Mouse (Mus musculus) hindbrain, embryonic 12.5 days (tissue): ENCODE data around the gene Mast4. TPM values are rescaled to one million over a fixed set of nuclear protein-coding genes. Genes with fewer than 3 reads are reported as not detected.

Source experiments
- ATAC-seq: fragments of 200-750 bp; cut with Nextera tagmentation; 2 replicates; pipeline ENCODE4 v1.8.0; 2017; ENCODE audit warnings: moderate TSS enrichment; ENCODE audit not compliant: low FRiP score
- H3K27ac ChIP-seq: fragments of 300-500 bp; sonication (generic); 2 replicates; pipeline ENCODE4 v1.5.1; 2016; ENCODE audit warnings: mild to moderate bottlenecking
- H3K27me3 ChIP-seq: fragments of 300-500 bp; sonication (generic); 2 replicates; pipeline ENCODE4 v1.6.1; 2016; ENCODE audit warnings: mild to moderate bottlenecking
- H3K36me3 ChIP-seq: fragments of 300-500 bp; sonication (generic); 2 replicates; pipeline ENCODE4 v1.6.1; 2016; ENCODE audit warnings: mild to moderate bottlenecking
- H3K4me1 ChIP-seq: fragments of 300-500 bp; sonication (generic); 2 replicates; pipeline ENCODE4 v1.6.1; 2016
- H3K4me2 ChIP-seq: fragments of 300-500 bp; sonication (generic); replicated peaks from 2 replicates; pipeline ENCODE4 v1.6.1; 2016; ENCODE audit warnings: mild to moderate bottlenecking
- H3K4me3 ChIP-seq: fragments of 300-500 bp; sonication (generic); 2 replicates; pipeline ENCODE4 v1.5.1; 2016; ENCODE audit warnings: mild to moderate bottlenecking
- H3K9ac ChIP-seq: fragments of 300-500 bp; sonication (generic); 2 replicates; pipeline ENCODE4 v1.6.1; 2016; ENCODE audit warnings: mild to moderate bottlenecking, moderate library complexity
- H3K9me3 ChIP-seq: fragments of 300-500 bp; sonication (generic); replicated peaks from 2 replicates; pipeline ENCODE4 v1.6.1; 2016; ENCODE audit warnings: mild to moderate bottlenecking
- WGBS: fragments of 180-500 bp; shearing (Covaris S2); methylation state at CpG from one replicate; pipeline ENCODE4 v1.1.7; 2016; 5-methylcytosine and 5-hydroxymethylcytosine counted together
- polyA plus RNA-seq: library from polyadenylated mRNA; unstranded; fragments of >200 nt; fragmentation: Nextera tagmentation; extraction: Ambion mirVana; gene quantifications from 2 replicates; pipeline ENCODE4 v1.2.1, GENCODE M21; 2016

Gene Mast4
- polyA plus RNA-seq, 1 experiment from 2014 or later = 38.2 TPM

DNA sequence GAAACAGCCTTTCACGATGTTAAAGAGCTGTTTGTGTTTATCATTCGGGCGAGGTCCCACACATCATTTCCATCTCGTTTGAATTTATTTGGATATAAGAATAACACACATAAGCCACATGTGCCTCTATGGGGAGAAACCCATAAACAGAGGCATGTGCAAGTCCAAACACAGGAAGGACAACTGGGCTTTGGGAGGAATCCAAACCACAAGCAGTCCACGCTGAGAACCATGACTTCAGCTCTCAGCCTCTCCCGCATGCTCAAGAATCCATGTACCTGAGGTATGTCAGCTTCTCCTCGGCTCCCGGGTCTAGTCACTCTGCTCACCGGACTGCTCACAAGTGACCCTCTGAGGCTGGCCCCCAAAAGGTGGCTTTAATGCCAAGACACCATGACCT, 30.5 kb downstream of the Mast4 start:
- Histone ChIP-seq H3K9me3 (no peaks in the 10 kb centered on the region), H3K27me3 (no peaks in the 10 kb centered on the region), H3K4me2 (no peak overlapping the region), H3K4me1 (0 out of 2 replicates have a peak, but pooled peaks cover 4% of the 10 kb centered on the region), H3K36me3 (no peaks in the 10 kb centered on the region), H3K27ac (no peak overlapping the region), H3K9ac (no peak overlapping the region), H3K4me3 (no peak overlapping the region)
- 89% methylated on average over 9 of the region's 9 CpGs for WGBS
- ATAC-seq = no peak

DNA sequence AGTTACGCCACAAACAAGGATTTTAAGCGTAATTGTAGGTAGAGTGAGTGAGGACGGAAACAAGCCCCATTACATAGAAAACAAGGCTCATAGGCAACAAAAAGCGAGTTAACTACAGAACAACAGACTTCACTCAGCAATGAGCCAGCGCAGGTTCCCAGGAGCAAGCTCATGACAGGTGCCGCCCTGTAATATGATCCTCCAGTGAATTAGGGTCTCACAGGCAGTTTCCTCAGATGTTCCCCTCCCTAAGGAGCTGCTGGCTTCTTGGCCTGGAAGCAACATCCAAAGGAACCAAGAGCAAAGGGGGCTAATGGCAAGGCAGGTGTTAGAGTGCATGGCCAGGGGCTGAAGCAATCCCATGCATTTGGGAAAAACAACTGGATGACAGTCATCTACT, 31.8 kb downstream of the Mast4 start:
- H3K9me3 ChIP-seq = no peaks in the 10 kb centered on the region
- WGBS = 50% methylated on average over 6 of the region's 6 CpGs
- H3K4me3 ChIP-seq = no peak overlapping the region

DNA sequence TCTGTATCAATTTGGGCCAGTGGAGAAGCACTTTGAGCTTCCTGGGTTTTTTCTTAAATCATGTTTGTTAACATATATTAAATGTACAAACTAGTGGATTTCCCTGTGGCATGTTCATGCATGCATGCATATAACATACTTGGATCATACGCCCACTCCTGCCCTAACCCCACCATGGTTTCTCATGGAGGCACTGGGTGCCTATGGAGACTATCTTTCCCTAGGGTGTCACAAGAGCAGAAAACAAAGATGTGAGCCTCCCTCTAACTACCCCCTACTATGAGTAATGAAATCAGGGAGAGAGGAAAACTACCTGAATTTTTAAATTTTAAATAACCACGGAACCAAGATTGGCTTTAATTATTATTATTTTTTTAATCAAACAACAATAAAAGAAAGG, 32.2 kb downstream of the Mast4 start:
- Histone ChIP-seq H3K27me3 (no peaks in the 10 kb centered on the region), H3K9ac (no peak overlapping the region), H3K4me3 (no peak overlapping the region), H3K36me3 (no peaks in the 10 kb centered on the region), H3K27ac (no peak overlapping the region), H3K4me1 (0 out of 2 replicates have a peak, but pooled peaks cover 4% of the 10 kb centered on the region), H3K9me3 (no peaks in the 10 kb centered on the region), H3K4me2 (no peak overlapping the region)
- WGBS = 89% methylated on average over 2 of the region's 2 CpGs
- no peak for ATAC-seq

More for the DNA sequence above, 31.8 kb downstream of the Mast4 start:
- H3K27ac ChIP-seq = no peak overlapping the region
- H3K4me1 ChIP-seq = 0 out of 2 replicates have a peak, but pooled peaks cover 4% of the 10 kb centered on the region
- no peak overlapping the region for H3K4me2 ChIP-seq
- no peak overlapping the region for H3K9ac ChIP-seq
- ATAC-seq = no peak
- H3K36me3 ChIP-seq = no peaks in the 10 kb centered on the region
- no peaks in the 10 kb centered on the region for H3K27me3 ChIP-seq

DNA sequence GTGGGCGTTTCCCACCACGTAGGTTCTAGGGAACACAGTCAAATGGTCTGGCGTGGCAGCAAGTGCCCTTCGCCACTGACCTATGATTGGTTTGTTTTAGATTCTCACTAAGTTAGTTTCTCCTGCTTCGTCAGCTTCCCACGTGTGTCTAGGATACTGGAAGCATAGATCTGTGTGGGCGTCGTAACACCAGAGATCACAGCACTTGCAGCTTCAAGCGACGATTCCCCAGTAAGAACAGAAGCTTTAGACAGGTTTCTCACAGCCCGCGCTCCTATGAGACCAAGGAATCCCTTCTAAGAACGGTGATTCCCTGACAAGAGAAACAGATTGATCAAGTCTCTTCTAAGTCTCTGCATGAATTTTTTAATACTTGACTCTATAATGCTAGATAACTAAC, 39.9 kb downstream of the Mast4 start:
- Histone ChIP-seq H3K27ac (no peak overlapping the region), H3K27me3 (no peaks in the 10 kb centered on the region), H3K9ac (no peak overlapping the region), H3K4me2 (no peak overlapping the region), H3K4me3 (no peak overlapping the region), H3K4me1 (no peaks in the 10 kb centered on the region), H3K36me3 (no peaks in the 10 kb centered on the region), H3K9me3 (no peaks in the 10 kb centered on the region)
- ATAC-seq = no peak
- 90% methylated on average over 13 of the region's 13 CpGs for WGBS

DNA sequence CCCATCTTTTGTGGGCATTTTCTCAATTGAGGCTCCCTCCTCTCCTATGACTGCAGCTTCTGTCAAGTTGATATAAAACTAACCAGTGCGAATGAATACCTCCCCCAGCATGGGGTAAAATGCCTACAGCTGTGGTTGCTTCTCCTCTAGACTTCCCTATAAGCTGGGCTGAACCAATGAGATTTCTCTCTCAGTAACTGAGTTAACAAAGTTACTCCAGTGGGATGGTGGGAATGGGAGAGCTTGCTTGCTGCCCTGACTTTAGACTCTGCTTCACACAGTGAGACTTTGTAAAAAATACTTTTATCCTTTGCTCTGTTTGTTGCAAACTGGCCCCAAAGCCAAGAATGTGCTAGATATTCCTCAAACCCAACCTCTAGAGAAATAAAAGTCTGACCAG, 41.2 kb downstream of the Mast4 start:
- WGBS = 68% methylated on average over 1 of the region's 1 CpGs
- no peak for ATAC-seq
- Histone ChIP-seq H3K9ac (no peak overlapping the region), H3K4me3 (no peak overlapping the region), H3K36me3 (no peaks in the 10 kb centered on the region), H3K4me2 (no peak overlapping the region), H3K4me1 (no peaks in the 10 kb centered on the region), H3K27me3 (no peaks in the 10 kb centered on the region), H3K9me3 (no peaks in the 10 kb centered on the region), H3K27ac (no peak overlapping the region)

DNA sequence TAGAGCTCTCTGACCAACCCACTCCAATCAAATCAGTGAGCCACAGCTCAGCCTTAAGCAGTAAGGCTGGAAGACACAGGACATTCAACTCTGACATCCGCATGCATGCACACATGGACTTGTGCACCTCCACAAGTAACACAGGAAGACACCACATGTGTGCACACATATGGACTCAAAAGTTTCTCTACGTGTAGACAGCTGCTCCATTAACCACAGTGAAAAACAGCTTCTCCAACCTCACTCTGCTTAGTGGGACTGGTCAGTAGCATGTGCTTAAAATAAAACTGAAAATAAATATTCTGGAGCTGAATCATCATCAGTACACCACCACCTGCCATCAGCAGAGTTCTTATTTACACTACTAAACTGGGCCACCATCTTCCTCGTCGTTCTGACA, 43.2 kb downstream of the Mast4 start:
- H3K27me3 ChIP-seq = no peaks in the 10 kb centered on the region

DNA sequence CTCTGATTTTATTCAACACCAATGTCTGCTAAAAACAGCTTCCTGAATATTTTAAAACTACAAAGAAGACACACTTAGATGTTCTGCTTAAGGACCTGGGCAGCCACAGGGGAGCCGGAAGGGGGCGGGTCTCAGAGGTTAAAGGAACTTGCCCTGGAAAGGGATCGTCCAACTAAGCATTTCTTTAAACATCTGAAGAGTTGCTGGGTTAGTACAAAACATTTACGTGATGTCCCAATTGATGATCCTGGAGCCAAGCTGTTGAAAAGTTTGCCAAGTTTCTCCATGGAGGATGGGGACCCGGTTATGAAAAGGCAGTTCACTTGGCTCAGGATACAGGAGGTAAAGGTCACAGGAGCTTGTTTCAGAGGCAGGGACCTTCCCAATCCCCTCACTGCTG, 48.5 kb downstream of the Mast4 start:
- 79% methylated on average over 5 of the region's 5 CpGs for whole genome bisulfite sequencing
- H3K27ac ChIP-seq = no peak overlapping the region
- ATAC-seq = no peak
- no peaks in the 10 kb centered on the region for H3K4me1 ChIP-seq
- no peaks in the 10 kb centered on the region for H3K36me3 ChIP-seq
- H3K9me3 ChIP-seq = no peaks in the 10 kb centered on the region
- H3K9ac ChIP-seq = no peak overlapping the region
- H3K4me3 ChIP-seq = no peak overlapping the region
- H3K4me2 ChIP-seq = no peak overlapping the region
- H3K27me3 ChIP-seq = no peaks in the 10 kb centered on the region

More for the DNA sequence above, 43.2 kb downstream of the Mast4 start:
- H3K27ac ChIP-seq = no peak overlapping the region
- WGBS = 93% methylated on average over 4 of the region's 4 CpGs
- H3K9ac ChIP-seq = no peak overlapping the region
- H3K9me3 ChIP-seq = no peaks in the 10 kb centered on the region
- ATAC-seq = no peak
- no peaks in the 10 kb centered on the region for H3K36me3 ChIP-seq
- no peak overlapping the region for H3K4me2 ChIP-seq
- no peak overlapping the region for H3K4me3 ChIP-seq
- H3K4me1 ChIP-seq = no peaks in the 10 kb centered on the region

DNA sequence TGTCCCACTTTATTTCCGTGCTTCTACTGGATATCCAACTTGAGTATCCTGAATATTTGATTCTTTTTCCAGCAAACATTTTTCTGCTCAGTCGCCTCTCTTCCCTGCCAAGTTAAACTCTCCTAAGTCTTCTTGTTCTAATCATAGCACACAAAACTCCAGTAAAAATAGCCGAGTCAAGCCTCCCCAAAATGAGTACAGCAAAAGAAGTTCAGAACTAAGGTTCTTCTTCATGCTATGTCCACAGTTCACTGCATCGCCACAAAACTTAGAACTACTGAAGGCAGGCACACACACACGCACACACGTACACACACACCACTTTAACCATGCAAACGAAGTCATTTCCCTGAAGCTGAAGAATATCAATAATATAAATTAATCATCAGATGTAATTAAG, 49.3 kb downstream of the Mast4 start:
- Histone ChIP-seq H3K4me2 (no peak overlapping the region), H3K9ac (no peak overlapping the region), H3K4me3 (no peak overlapping the region), H3K4me1 (no peaks in the 10 kb centered on the region), H3K36me3 (no peaks in the 10 kb centered on the region), H3K27ac (no peak overlapping the region), H3K27me3 (no peaks in the 10 kb centered on the region), H3K9me3 (no peaks in the 10 kb centered on the region)
- WGBS = 90% methylated on average over 7 of the region's 7 CpGs
- ATAC-seq = no peak

DNA sequence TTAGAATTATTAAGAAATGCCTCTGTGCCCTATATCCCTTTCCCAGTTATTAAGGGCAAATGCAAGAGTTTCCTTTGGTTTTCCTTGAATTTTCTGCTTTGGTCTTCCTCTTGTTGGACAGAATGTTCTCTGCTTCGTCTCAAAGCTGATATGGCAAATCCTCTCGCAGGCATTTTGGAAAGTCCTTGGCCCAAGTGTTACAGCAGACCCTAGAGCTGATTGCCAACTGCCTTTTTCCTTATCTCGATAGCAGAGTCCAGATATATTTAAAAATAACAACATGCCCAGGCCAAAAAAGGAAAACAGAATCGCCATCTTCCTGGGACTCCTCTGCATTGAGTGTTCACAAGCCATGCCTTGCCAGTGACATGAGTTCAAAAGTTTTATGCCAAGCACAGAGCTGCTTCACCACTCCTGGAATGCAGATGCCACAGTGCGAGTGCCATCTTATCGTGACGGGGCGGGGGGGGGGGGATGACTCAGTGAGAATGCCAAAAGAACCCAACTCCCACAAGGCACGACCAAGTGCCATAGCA, 63.4 kb downstream of the Mast4 start:
- H3K36me3 ChIP-seq = no peaks in the 10 kb centered on the region
- no peak overlapping the region for H3K27ac ChIP-seq
- no peaks in the 10 kb centered on the region for H3K9me3 ChIP-seq
- H3K27me3 ChIP-seq = no peaks in the 10 kb centered on the region
- no peak overlapping the region for H3K9ac ChIP-seq
- no peak for ATAC-seq
- no peak overlapping the region for H3K4me2 ChIP-seq
- no peaks in the 10 kb centered on the region for H3K4me1 ChIP-seq
- 87% methylated on average over 9 of the region's 9 CpGs for WGBS
- no peak overlapping the region for H3K4me3 ChIP-seq

DNA sequence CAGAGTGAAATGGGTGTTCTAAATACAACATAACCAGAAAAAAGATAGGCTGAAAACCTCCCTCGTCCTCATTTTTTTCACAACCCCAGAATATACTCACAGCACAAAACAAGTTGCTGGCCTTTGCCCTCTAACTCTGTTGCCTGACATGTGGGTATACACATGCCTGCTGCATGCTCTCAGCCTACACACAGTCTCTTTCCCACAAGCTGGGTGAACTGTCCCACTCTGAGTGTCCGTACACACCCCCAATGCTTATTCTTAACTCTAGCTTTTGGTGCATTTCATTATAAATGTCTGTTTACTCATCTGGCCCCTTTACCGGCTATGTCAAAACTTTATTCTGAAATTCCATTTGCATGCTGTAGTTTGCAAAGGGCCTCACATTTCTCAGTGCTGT, 71.6 kb downstream of the Mast4 start:
- H3K4me2 ChIP-seq = no peak overlapping the region
- WGBS = 80% methylated on average over 3 of the region's 3 CpGs
- no peak for ATAC-seq

DNA sequence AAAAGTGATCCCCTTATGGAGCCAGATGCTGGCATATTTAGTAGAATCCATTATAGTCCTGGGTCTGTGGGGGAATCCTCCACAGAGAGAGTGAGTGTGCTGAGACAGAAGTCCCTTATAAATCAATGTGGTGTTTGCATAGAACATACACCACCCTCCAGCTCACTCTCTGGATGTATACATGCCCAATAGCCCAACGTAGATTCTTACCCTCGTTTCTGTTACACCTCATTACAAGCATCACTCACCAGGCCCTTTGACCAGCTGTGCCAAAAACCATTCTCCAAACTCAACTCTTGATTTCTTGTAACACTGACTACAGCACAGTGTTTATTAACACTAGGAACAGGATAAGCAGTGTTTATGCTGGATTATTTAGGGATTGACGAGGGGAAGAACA, 72.2 kb downstream of the Mast4 start:
- H3K4me3 ChIP-seq = no peak overlapping the region
- no peak overlapping the region for H3K4me2 ChIP-seq
- H3K9ac ChIP-seq = no peak overlapping the region
- no peak overlapping the region for H3K27ac ChIP-seq
- H3K9me3 ChIP-seq = no peaks in the 10 kb centered on the region
- H3K36me3 ChIP-seq = no peaks in the 10 kb centered on the region
- no peaks in the 10 kb centered on the region for H3K4me1 ChIP-seq
- no peak for ATAC-seq
- no peaks in the 10 kb centered on the region for H3K27me3 ChIP-seq
- WGBS = 75% methylated on average over 3 of the region's 3 CpGs

More for the DNA sequence above, 71.6 kb downstream of the Mast4 start:
- Histone ChIP-seq H3K9me3 (no peaks in the 10 kb centered on the region), H3K27ac (no peak overlapping the region), H3K27me3 (no peaks in the 10 kb centered on the region), H3K9ac (no peak overlapping the region), H3K4me3 (no peak overlapping the region), H3K4me1 (no peaks in the 10 kb centered on the region), H3K36me3 (no peaks in the 10 kb centered on the region)

DNA sequence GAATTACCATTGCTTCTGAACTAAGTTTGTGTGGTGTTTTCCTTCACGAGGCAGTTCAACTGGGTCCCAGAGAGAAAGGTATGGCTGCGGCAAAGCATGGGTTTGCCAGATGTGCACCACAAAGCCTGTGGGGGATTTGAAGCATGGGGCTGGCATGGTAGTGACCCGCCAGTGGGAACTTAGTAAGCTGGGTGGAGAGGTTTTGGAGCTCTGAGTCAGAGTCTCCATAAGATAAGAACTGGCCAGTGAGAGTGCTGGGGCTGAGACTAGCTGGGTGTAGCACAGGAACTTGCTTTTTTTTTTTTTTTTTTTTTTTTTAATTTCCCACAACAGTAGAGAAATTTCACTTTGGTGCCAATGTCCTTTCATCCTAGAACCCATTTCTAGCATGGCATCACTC, 73.9 kb downstream of the Mast4 start:
- WGBS = 74% methylated on average over 3 of the region's 3 CpGs

DNA sequence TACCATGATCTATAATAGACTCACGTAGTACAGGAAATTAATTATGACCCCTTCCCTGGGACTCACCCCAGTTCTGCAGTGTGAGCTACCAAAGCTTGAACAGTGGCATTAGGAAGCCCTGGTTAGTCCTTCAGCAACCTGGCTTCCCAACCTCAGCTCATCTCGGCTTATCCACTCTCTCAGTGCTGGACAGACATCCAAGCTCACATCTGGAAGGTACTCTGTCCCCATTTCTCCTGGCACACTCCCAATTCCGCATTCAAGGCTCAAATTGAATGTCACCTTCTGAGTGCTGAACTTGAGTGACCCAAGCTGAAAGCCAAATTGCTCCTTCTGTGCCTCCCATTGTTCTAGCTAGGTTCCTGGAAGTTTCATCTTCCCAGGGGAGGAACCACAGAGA, 76.2 kb downstream of the Mast4 start:
- Histone ChIP-seq H3K36me3 (no peaks in the 10 kb centered on the region), H3K4me2 (no peak overlapping the region), H3K4me3 (no peak overlapping the region), H3K27ac (no peak overlapping the region), H3K9ac (no peak overlapping the region), H3K27me3 (no peaks in the 10 kb centered on the region), H3K4me1 (no peaks in the 10 kb centered on the region), H3K9me3 (no peaks in the 10 kb centered on the region)
- 75% methylated on average over 3 of the region's 3 CpGs for WGBS
- no peak for ATAC-seq

More for the DNA sequence above, 73.9 kb downstream of the Mast4 start:
- Histone ChIP-seq H3K27ac (no peak overlapping the region), H3K9me3 (no peaks in the 10 kb centered on the region), H3K4me1 (no peaks in the 10 kb centered on the region), H3K4me3 (no peak overlapping the region), H3K36me3 (no peaks in the 10 kb centered on the region), H3K4me2 (no peak overlapping the region), H3K9ac (no peak overlapping the region), H3K27me3 (no peaks in the 10 kb centered on the region)
- ATAC-seq = no peak
